Mouse (Mus musculus): ENCODE measurements around the gene Sh3glb1.

GRCm38 (mm10) chr3:144694941-144695340, 25.2 kb downstream of the Sh3glb1 start:
- TF ChIP-seq POLR2A (IDR thresholded peaks at IDR 0.05; ENCODE audit: low read depth, low read length) = no peak
- TF ChIP-seq USF1 (IDR thresholded peaks at IDR 0.05; ENCODE audit: low read depth, low read length) = no peak
- no peak for TF ChIP-seq MAX (IDR thresholded peaks at IDR 0.05; ENCODE audit: low read length)
- TF ChIP-seq TCF12 (IDR thresholded peaks at IDR 0.05; ENCODE audit: low read depth, low read length) = no peak
- TF ChIP-seq POLR2AphosphoS2 (IDR thresholded peaks at IDR 0.05; ENCODE audit: low read depth, low read length) = no peak
- TF ChIP-seq CTCF (conservative IDR thresholded peaks at IDR 0.05 in 1 of 2, IDR thresholded peaks at IDR 0.05 in 1 of 2; ENCODE audit: low read depth in 2 of 2, low read length in 2 of 2) = no peak
- TF ChIP-seq SIN3A (IDR thresholded peaks at IDR 0.05; ENCODE audit: low read length) = no peak
- no peak for TF ChIP-seq EP300 (IDR thresholded peaks at IDR 0.05; ENCODE audit: low read length)
- no peak for TF ChIP-seq ZC3H11A (IDR thresholded peaks at IDR 0.05; ENCODE audit: low read depth, low read length)
- no peak for TF ChIP-seq HCFC1 (IDR thresholded peaks at IDR 0.05; ENCODE audit: low read depth, low read length)
- no peak for TF ChIP-seq JUND (conservative IDR thresholded peaks at IDR 0.05; ENCODE audit: low read depth, low read length)

Data from CH12.LX (cell line).